21 mouse cellular contexts compared by ENCODE assay signal in the genomic region with DNA sequence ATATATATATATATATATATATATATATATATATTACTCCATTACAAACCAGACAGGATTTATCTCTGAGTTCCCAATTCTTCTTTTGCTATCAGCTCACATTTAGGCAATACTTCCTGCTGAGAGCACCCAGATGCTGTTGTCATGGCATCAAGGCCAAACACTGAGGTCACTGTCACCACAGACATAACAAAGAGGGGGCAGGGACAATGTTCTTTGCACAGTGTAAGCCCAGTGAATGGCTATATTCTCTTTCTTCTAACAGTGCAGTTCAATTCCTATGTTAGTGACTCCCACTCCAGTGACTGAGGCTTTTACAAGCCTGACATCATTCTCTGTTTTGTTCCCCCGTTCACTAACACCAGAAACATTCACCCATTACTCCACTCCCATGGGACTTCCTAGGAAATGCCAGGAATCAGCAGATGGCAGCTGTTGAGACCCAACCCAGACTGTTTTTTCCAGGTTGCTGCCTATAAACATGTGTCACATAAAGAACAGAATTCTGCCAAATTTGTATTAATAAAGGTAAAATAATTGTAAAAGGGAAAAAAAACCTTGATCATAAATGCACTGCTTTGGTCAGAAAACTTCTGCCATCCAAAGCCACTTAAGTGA.
DNase-seq lines count a peak whose midpoint lies in the region; ATAC-seq and TF ChIP-seq lines count a peak whose summit lies in the region.
"Had no signal": no experiment of that assay in that cellular context is flagged by ENCODE, and none has a peak within 500 bp of the region (broad histone marks: within the 10 kb centered on the region; RNA-seq: fewer than 3 reads in every experiment).

No protein-coding gene starts in this region.

- H3K9me3 ChIP-seq in heart, postnatal 0 days (replicated peaks; ENCODE audit: control insufficient read depth, low read length): no peaks in the 10 kb centered on the region
- no peaks in the 10 kb centered on the region for H3K9me3 ChIP-seq in heart, embryonic 11.5 days (replicated peaks; ENCODE audit: control insufficient read depth, low read length)
- H3K9me3 ChIP-seq: embryonic facial prominence, embryonic 13.5 days; heart, embryonic 10.5 days; liver, embryonic 13.5 days; lung, embryonic 15.5 days; neural tube, embryonic 13.5 days; stomach, embryonic 15.5 days had no signal

- 26% methylated on average over 1 of the region's 1 CpGs for WGBS in heart, postnatal 0 days
- 33% methylated on average over 1 of the region's 1 CpGs for WGBS in heart, embryonic 11.5 days (ENCODE audit: insufficient replicate concordance)

- DNase-seq in heart, postnatal 0 days (ENCODE audit: low spot score): no peak
- peak; percentile 23 for DNase-seq in ovary, postnatal 36 days (ENCODE audit: low spot score)
- DNase-seq in ovary, postnatal 10 days (ENCODE audit: low spot score): no peak
- DNase-seq in adrenal gland, postnatal 36 days: peak; percentile 41 to 63
- peak; percentile 14 for DNase-seq in skeletal muscle tissue, adult 2 months (ENCODE audit: low read depth, low spot score)
- DNase-seq in liver: no peak
- no peak for DNase-seq in cerebellum, postnatal 10 days
- DNase-seq: cerebellum, adult 18-20 months; gastrocnemius, postnatal 36 days; heart, postnatal 4 days; liver, embryonic 13.5 days had no signal

- no peaks in the 10 kb centered on the region for H3K27me3 ChIP-seq in heart, postnatal 0 days (ENCODE audit: control insufficient read depth, insufficient read depth, low read length)
- H3K27me3 ChIP-seq in heart, embryonic 11.5 days (ENCODE audit: control insufficient read depth, insufficient read depth, low read length): no peaks in the 10 kb centered on the region
- H3K27me3 ChIP-seq: embryonic facial prominence, embryonic 13.5 days; liver, embryonic 13.5 days; lung, embryonic 15.5 days; neural tube, embryonic 13.5 days; Patski; stomach, embryonic 15.5 days had no signal

- ATAC-seq in heart, postnatal 0 days (ENCODE audit: insufficient read depth, low read depth): peak; percentile 44; the same call in 1 of the 2 replicates
- no peak for ATAC-seq in heart, embryonic 11.5 days (replicated peaks; ENCODE audit: insufficient number of reproducible peaks, low FRiP score, low TSS enrichment)
- ATAC-seq: activated CD4-positive, CD25-positive, alpha-beta regulatory T cell, adult 4 months; intestine, embryonic 16.5 days; midbrain, embryonic 16.5 days; Patski had no signal

- H3K36me3 ChIP-seq in heart, postnatal 0 days (replicated peaks; ENCODE audit: control insufficient read depth, insufficient read depth, low read length): no peaks in the 10 kb centered on the region
- no peaks in the 10 kb centered on the region for H3K36me3 ChIP-seq in heart, embryonic 11.5 days (ENCODE audit: control insufficient read depth, insufficient read depth, low read length)
- H3K36me3 ChIP-seq: embryonic facial prominence, embryonic 13.5 days; heart, embryonic 10.5 days; liver, embryonic 13.5 days; lung, embryonic 15.5 days; neural tube, embryonic 13.5 days; stomach, embryonic 15.5 days had no signal

- no peaks in the 10 kb centered on the region for H3K4me1 ChIP-seq in heart, postnatal 0 days (ENCODE audit: control insufficient read depth, insufficient read depth)
- no peaks in the 10 kb centered on the region for H3K4me1 ChIP-seq in heart, embryonic 11.5 days (ENCODE audit: control insufficient read depth, insufficient read depth, low read length)
- H3K4me1 ChIP-seq: embryonic facial prominence, embryonic 13.5 days; heart, embryonic 10.5 days; liver, embryonic 13.5 days; lung, embryonic 15.5 days; neural tube, embryonic 13.5 days; stomach, embryonic 15.5 days had no signal

- no peak overlapping the region for H3K9ac ChIP-seq in heart, postnatal 0 days (replicated peaks; ENCODE audit: low read depth, low read length)
- H3K9ac ChIP-seq in heart, embryonic 11.5 days (ENCODE audit: low read depth, low read length): no peak overlapping the region
- H3K9ac ChIP-seq: embryonic facial prominence, embryonic 13.5 days; liver, embryonic 13.5 days; lung, embryonic 15.5 days; neural tube, embryonic 13.5 days; stomach, embryonic 15.5 days had no signal

- TF ChIP-seq EP300 in heart, postnatal 0 days (IDR thresholded peaks at IDR 0.05; ENCODE audit: low read depth): no peak

- no peak overlapping the region for H3K4me2 ChIP-seq in heart, postnatal 0 days (ENCODE audit: low read depth, low read length)
- no peak overlapping the region for H3K4me2 ChIP-seq in heart, embryonic 11.5 days
- H3K4me2 ChIP-seq: embryonic facial prominence, embryonic 13.5 days; liver, embryonic 13.5 days; lung, embryonic 15.5 days; neural tube, embryonic 13.5 days; stomach, embryonic 15.5 days had no signal

- H3K27ac ChIP-seq in heart, postnatal 0 days (ENCODE audit: low read depth): no peak overlapping the region
- no peak overlapping the region for H3K27ac ChIP-seq in heart, embryonic 11.5 days (ENCODE audit: low read depth, low read length)
- H3K27ac ChIP-seq: embryonic facial prominence, embryonic 13.5 days; heart, embryonic 10.5 days; liver, embryonic 13.5 days; lung, embryonic 15.5 days; neural tube, embryonic 13.5 days; stomach, embryonic 15.5 days had no signal

- no peak for TF ChIP-seq CTCF in heart, postnatal 0 days (IDR thresholded peaks at IDR 0.05; ENCODE audit: low read depth)

- H3K4me3 ChIP-seq in heart, postnatal 0 days (ENCODE audit: low read depth, low read length): no peak overlapping the region
- H3K4me3 ChIP-seq in heart, embryonic 11.5 days (ENCODE audit: low read depth, low read length): no peak overlapping the region
- H3K4me3 ChIP-seq: embryonic facial prominence, embryonic 13.5 days; heart, embryonic 10.5 days; liver, embryonic 13.5 days; lung, embryonic 15.5 days; neural tube, embryonic 13.5 days; stomach, embryonic 15.5 days had no signal

Comparison
In these comparisons a context has a peak if more than half of its experiments do, and no peak if none do; other contexts are left out.
1. DNase-seq: peak in ovary, postnatal 36 days (single experiment), adrenal gland, postnatal 36 days (2 of 2) and skeletal muscle tissue, adult 2 months (single experiment); none in heart, postnatal 0 days (single experiment), ovary, postnatal 10 days (single experiment), liver (single experiment) and cerebellum, postnatal 10 days (0 of 2).